Mouse (Mus musculus) heart, postnatal 0 days (tissue): Measurements from ENCODE around the gene Dpysl5.

Source experiments
- CTCF ChIP-seq: IDR thresholded peaks from 2 replicates; pipeline ENCODE4 v1.5.1; 2016; ENCODE audit warnings: antibody characterized with exemption, control low read depth, low read depth
- EP300 ChIP-seq: IDR thresholded peaks from 2 replicates; pipeline ENCODE4 v1.6.1; 2016; ENCODE audit warnings: antibody characterized with exemption, low read depth

DNA sequence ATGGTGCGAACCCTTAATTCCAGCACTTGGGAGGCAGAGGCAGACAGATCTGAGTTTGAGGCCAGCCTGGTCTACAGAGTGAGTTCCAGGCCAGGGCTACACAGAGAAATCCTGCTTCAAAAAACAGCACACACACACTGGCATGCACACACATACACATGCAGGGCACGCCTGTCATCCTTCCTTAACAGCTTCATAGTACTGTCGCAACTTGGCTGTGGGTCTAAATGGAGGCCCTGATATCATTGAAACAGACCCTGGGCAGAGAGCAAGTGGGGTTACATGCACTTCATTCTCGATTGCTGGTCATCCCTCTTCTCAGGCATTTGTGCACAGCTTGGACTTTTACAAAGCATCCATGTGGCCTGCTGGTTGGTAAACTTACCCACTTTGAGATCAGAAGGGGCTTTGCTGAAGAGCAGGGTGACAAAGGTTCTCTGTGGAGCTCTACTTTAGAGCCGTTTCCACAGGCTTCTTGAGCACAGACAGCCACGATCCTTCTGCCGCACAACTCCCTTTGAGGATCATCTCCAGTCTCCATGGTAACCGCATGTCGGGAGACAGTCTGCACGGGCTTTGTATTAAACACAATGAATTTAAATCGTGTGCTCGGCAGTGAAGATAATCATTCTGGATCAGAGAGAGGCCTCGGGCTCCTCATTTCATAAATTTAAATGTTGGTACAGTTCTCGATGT lies 51.6 kb downstream of the Dpysl5 start:
- TF ChIP-seq CTCF (no peak), EP300 (no peak)
